ENCODE assay signal across 11 mouse cellular contexts in genomic region chr3:131471836-131472235, GRCm38 (mm10). TPM values are rescaled to one million over a fixed set of nuclear protein-coding genes. Genes with fewer than 3 reads are reported as not detected.
DNase-seq lines count a peak whose midpoint lies in the region; ATAC-seq lines count a peak whose summit lies in the region.
"Had no signal": no experiment of that assay in that cellular context is flagged by ENCODE, and none has a peak within 500 bp of the region (broad histone marks: within the 10 kb centered on the region; RNA-seq: fewer than 3 reads in every experiment).

No protein-coding gene starts in this region.

- H3K9me3 ChIP-seq in neural tube, embryonic 11.5 days (ENCODE audit: control insufficient read depth, low read length) = no peaks in the 10 kb centered on the region
- no peaks in the 10 kb centered on the region for H3K9me3 ChIP-seq in embryonic facial prominence, embryonic 13.5 days
- no peaks in the 10 kb centered on the region for H3K9me3 ChIP-seq in hindbrain, embryonic 16.5 days (ENCODE audit: control insufficient read depth, low read length)
- H3K9me3 ChIP-seq: intestine, embryonic 15.5 days; liver, embryonic 13.5 days had no signal

- no peak overlapping the region for H3K9ac ChIP-seq in neural tube, embryonic 11.5 days (ENCODE audit: low read length)
- H3K9ac ChIP-seq in embryonic facial prominence, embryonic 13.5 days = no peak overlapping the region
- H3K9ac ChIP-seq in hindbrain, embryonic 16.5 days (ENCODE audit: low read depth, low read length) = no peak overlapping the region
- H3K9ac ChIP-seq: intestine, embryonic 15.5 days; liver, embryonic 13.5 days had no signal

- H3K4me1 ChIP-seq in neural tube, embryonic 11.5 days (ENCODE audit: control insufficient read depth, insufficient read depth, low read length) = no peaks in the 10 kb centered on the region
- peaks cover 7% of the 10 kb centered on the region for H3K4me1 ChIP-seq in embryonic facial prominence, embryonic 13.5 days
- peaks cover 9% of the 10 kb centered on the region; the same call in 1 of the 2 replicates for H3K4me1 ChIP-seq in hindbrain, embryonic 16.5 days (ENCODE audit: control insufficient read depth, insufficient read depth, low read depth, low read length)
- H3K4me1 ChIP-seq: intestine, embryonic 15.5 days had no signal

- no peak overlapping the region for H3K4me3 ChIP-seq in neural tube, embryonic 11.5 days (ENCODE audit: low read depth, low read length)
- H3K4me3 ChIP-seq in embryonic facial prominence, embryonic 13.5 days = no peak overlapping the region
- no peak overlapping the region for H3K4me3 ChIP-seq in hindbrain, embryonic 16.5 days (ENCODE audit: low read length)
- H3K4me3 ChIP-seq: intestine, embryonic 15.5 days; liver, embryonic 13.5 days had no signal

- 62% methylated on average over 6 of the region's 6 CpGs for WGBS in neural tube, embryonic 11.5 days
- 47% methylated on average over 6 of the region's 6 CpGs for WGBS in embryonic facial prominence, embryonic 13.5 days
- WGBS in hindbrain, embryonic 16.5 days = 40% methylated on average over 6 of the region's 6 CpGs

- H3K27me3 ChIP-seq in neural tube, embryonic 11.5 days (ENCODE audit: control insufficient read depth, insufficient read depth, low read length) = no peaks in the 10 kb centered on the region
- H3K27me3 ChIP-seq in embryonic facial prominence, embryonic 13.5 days = no peaks in the 10 kb centered on the region
- no peaks in the 10 kb centered on the region for H3K27me3 ChIP-seq in hindbrain, embryonic 16.5 days (replicated peaks; ENCODE audit: control insufficient read depth, insufficient read depth, low read length)
- H3K27me3 ChIP-seq: intestine, embryonic 15.5 days; liver, embryonic 13.5 days had no signal

- peak; percentile 45 for ATAC-seq in neural tube, embryonic 11.5 days (ENCODE audit: insufficient read depth, low FRiP score, low TSS enrichment)
- ATAC-seq in embryonic facial prominence, embryonic 13.5 days (ENCODE audit: insufficient number of reproducible peaks, insufficient read depth, low FRiP score, low TSS enrichment, low read depth) = no peak
- peak; percentile 51 for ATAC-seq in hindbrain, embryonic 16.5 days
- ATAC-seq: intestine, embryonic 15.5 days had no signal

- no peak for DNase-seq in neural tube, embryonic 11.5 days (ENCODE audit: low spot score)
- DNase-seq in neural tube, embryonic 10.5 days (ENCODE audit: extremely low spot score, low spot score) = no peak
- peak; percentile 42 for DNase-seq in retina, postnatal 1 day
- DNase-seq in lung, postnatal 4 days = no peak
- DNase-seq in yolk sac, embryonic 10.5 days (ENCODE audit: low spot score) = no peak
- DNase-seq in ovary, postnatal 14 days (ENCODE audit: low spot score) = no peak
- DNase-seq: liver, embryonic 13.5 days; thymus, adult 2 months had no signal

- no peak overlapping the region for H3K27ac ChIP-seq in neural tube, embryonic 11.5 days (ENCODE audit: low read depth, low read length)
- H3K27ac ChIP-seq in embryonic facial prominence, embryonic 13.5 days = no peak overlapping the region
- H3K27ac ChIP-seq in hindbrain, embryonic 16.5 days (ENCODE audit: low read depth, low read length) = no peak overlapping the region
- H3K27ac ChIP-seq: intestine, embryonic 15.5 days; liver, embryonic 13.5 days had no signal

- no peaks in the 10 kb centered on the region for H3K36me3 ChIP-seq in neural tube, embryonic 11.5 days (ENCODE audit: control insufficient read depth, insufficient read depth, low read length)
- H3K36me3 ChIP-seq in embryonic facial prominence, embryonic 13.5 days = no peaks in the 10 kb centered on the region
- no peaks in the 10 kb centered on the region for H3K36me3 ChIP-seq in hindbrain, embryonic 16.5 days (ENCODE audit: control insufficient read depth, insufficient read depth, low read length)
- H3K36me3 ChIP-seq: intestine, embryonic 15.5 days; liver, embryonic 13.5 days had no signal

- H3K4me2 ChIP-seq in neural tube, embryonic 11.5 days (ENCODE audit: low read depth) = no peak overlapping the region
- H3K4me2 ChIP-seq in embryonic facial prominence, embryonic 13.5 days = peak overlapping the region; percentile 18; the same call in 1 of the 2 replicates
- H3K4me2 ChIP-seq in hindbrain, embryonic 16.5 days (ENCODE audit: low read length) = no peak overlapping the region
- H3K4me2 ChIP-seq: intestine, embryonic 15.5 days; liver, embryonic 13.5 days had no signal

RNA-seq across cellular contexts. Expression of gene Sgms2, which starts 19.4 kb away (rescaled TPM):
- 0.22 and 0.52 TPM in 2 replicates for polyA plus RNA-seq in neural tube, embryonic 11.5 days (2014; fragmentation: Nextera tagmentation; extraction: Ambion mirVana)
- 7.9 and 14.8 TPM in 2 replicates for polyA plus RNA-seq in embryonic facial prominence, embryonic 13.5 days (2015; fragmentation: Nextera tagmentation; extraction: Ambion mirVana)
- polyA plus RNA-seq in hindbrain, embryonic 16.5 days (2015; fragmentation: Nextera tagmentation; extraction: Ambion mirVana) = 2.6 and 3.1 TPM in 2 replicates
